Mouse (Mus musculus) duodenum, adult 2 months (tissue): ENCODE results near the gene Sox13. TPM values are rescaled to one million over a fixed set of nuclear protein-coding genes. Genes with fewer than 3 reads are reported as not detected.

Source experiments
- polyA plus RNA-seq: library from polyadenylated mRNA; depleted of rRNA; stranded (reverse); fragments of >200 nt; gene quantifications from 2 replicates; pipeline ENCODE4 v1.2.3, GENCODE M21; 2012; ENCODE audit warnings: low replicate concordance; rRNA removed

Sox13 gene
- 47.7 and 115 TPM in 2 replicates for polyA plus RNA-seq

DNA sequence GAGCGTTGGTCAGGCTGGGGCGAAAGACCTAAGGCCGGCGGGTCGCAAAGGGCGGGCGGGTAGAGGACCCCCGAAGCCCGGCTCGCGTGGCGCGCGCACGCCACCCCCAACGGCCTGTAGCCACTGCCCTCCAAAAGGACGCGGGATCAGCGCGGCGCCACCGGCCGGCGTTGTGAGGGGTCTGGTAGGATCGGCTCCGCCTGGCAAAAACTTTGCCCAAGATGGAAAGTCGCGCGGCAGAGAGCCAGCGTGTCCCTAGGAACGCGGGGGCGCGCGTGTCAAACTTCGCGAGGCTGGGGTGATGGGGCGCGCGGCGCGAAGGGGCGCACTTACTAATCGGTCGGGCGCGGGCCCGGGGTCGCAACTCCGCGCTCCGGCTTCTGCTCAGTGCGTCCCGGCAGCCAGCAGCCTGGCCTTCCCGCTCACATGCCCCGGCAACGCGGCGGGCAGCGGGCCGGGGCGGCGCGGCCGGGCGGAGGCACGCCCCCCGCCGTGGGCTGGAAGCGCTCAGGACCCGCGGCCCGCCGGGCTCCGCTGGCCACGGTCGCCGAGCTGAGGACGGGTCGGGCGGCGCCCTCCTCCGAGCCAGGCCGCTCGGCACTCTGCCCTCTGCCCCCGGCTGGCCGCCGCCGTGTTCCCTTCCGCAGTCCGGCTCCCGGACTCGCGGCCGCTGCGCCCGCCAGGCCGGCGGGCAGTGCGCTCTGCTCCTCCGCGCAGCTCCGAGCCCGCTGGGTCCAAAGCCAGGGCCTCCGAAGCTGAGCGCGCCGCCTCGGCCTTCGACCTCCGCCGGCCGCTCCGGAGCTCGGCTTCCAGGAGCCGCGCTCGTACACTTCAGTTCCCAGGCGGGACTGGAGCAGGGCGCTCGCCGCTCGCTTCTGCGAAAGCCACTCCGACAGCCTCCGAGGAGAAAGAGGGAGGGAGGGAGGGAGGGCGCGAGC lies at the start of gene Sox13:
Gene Sox13, minus strand, starts transcription at position 835 of the 938 bp plus-strand sequence.

DNA sequence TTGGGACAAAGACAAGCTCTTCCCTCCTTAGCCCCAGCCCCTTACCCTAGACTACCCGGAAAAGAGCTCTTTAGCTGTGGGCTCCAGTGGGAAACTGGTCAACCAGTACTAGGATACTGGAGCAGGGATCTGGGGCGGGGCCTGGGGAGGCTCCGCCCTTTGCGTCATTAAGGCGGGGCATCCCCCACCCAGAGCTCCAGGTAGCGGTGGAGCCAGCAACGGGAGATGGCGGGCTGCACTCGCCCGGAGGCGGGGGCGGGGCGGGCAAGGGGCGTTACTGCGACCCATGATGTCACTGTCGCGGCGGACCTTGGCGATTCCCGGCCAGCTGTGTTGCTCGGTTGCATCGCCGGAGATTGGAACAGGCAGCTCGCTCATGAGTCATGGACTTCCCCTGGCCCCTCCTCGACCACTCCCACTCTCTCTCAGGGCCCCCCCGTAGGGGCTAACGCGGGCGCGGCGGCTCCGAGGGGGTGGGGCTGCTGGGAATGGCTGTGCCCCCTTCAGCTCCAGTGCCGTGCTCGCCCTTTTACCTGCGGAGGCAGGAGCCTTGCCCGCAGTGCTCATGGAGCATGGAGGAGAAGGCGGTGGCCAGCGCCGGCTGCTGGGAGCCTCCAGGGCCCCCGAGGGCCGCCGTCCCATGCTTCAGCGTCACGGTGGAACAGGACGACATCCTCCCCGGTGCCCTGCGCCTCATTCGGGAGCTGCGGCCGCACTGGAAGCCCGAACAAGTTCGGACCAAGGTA lies 60.7 kb downstream of the Sox13 start, which contains the start of gene Etnk2:
Gene Etnk2, plus strand, starts transcription at position 297 of the 746 bp plus-strand sequence.

DNA sequence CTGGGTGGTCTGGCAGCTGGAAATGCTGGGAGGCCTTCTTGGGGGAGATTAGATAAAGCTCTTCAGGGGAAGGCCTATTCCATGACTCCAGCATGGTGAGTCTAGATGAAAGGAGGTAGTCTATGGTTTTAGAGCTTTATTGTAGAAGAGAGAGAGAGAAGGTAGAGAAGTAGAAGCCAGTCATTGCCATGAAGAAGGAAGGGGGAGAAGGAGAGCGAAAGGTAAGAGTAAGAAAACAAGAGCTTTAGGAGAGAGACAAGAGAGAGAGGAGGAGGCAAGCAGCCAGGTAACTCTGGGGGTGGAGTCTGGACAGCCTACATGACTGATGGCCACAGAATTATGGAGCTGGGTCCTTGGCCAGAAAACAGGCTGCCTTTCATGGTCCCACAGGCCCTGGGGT lies 74.0 kb downstream of the Sox13 start, which contains the start of gene Ren1:
Gene Ren1, plus strand, starts transcription at position 301 of the 400 bp plus-strand sequence.

Other genes with a start within 250 kb of the Sox13 start
- 34.7 and 60.4 TPM in 2 replicates for gene Golt1a, start 114.6 kb downstream of the Sox13 start, polyA plus RNA-seq
- gene Kiss1, start 102.5 kb downstream of the Sox13 start, polyA plus RNA-seq = not detected in 2 replicates
- gene Ren1, start 73.9 kb downstream of the Sox13 start, polyA plus RNA-seq = 0.36 TPM in 1 of 2 replicates, not detected in the other
- 0.50 and 0.70 TPM in 2 replicates for gene Etnk2, start 60.8 kb downstream of the Sox13 start, polyA plus RNA-seq
- gene Snrpe, start 185.9 kb upstream of the Sox13 start, polyA plus RNA-seq = 2.7 and 5.7 TPM in 2 replicates
- gene Zbed6, start 236.5 kb upstream of the Sox13 start, polyA plus RNA-seq = 0.02 TPM in 1 of 2 replicates, not detected in the other
- 0.50 and 1.1 TPM in 2 replicates for gene Gm38394, start 236.9 kb upstream of the Sox13 start, polyA plus RNA-seq